Mouse (Mus musculus): ENCODE results near the gene Plpp3.

The Plpp3 gene

DNA sequence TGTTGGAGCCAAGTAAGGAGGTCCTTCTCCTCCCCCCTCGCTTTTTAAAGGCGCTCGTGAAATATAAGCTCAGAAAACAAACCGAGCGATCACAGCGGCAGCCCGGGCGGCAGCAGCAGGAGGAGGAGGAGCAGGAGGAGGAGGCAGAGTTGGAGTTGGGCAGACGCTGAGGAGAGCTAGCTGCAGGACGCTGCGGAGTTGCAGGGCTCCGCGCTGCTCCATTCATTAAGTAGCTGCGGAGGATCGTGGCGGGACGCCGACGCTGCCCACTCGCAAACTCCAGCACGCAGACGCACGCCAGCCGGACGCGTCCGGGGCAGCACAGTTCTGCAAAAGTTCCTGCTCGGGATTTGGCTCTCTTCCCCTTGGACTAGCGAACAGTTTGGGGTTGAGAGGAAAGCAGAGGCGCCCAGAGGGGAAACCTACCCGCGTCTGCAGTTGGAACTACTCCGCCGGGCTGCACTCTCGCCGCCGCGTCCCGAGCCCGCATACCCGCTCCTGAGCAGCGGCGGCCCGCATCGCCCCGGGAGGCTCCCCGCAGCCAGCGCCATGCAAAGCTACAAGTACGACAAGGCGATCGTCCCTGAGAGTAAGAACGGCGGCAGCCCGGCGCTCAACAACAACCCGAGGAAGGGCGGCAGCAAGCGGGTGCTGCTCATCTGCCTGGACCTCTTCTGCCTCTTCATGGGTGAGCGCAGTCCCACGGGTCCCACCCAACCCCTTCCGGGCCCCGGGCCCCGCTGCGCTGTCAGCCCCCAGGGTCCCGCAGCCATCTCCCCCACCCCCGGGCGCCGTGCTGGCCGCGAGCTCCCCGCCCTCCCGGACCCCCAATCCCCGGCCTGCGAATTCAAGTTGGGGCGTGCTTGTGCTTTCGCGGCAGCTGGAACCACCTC, at the start of gene Plpp3:
Gene Plpp3 (plus strand): TSS at position 72 of the 893 bp plus-strand sequence.
- peak; percentile 81 for DNase-seq (ENCODE audit: low read depth, low spot score)

GRCm38 (mm10) chr4:105107943-105108640, 49.1 kb upstream of the Plpp3 start:
- DNase-seq (ENCODE audit: low read depth, low spot score) = no peak

- no peak for DNase-seq (ENCODE audit: low read depth, low spot score)
These were observed 48.4 kb upstream of the Plpp3 start for GRCm38 (mm10) chr4:105108641-105109198.

GRCm38 (mm10) chr4:105109199-105109989, 47.8 kb upstream of the Plpp3 start, which contains the start of gene Prkaa2:
TSS of gene Prkaa2 (minus strand) at chr4:105109890.
- DNase-seq (ENCODE audit: low read depth, low spot score) = no peak

DNA sequence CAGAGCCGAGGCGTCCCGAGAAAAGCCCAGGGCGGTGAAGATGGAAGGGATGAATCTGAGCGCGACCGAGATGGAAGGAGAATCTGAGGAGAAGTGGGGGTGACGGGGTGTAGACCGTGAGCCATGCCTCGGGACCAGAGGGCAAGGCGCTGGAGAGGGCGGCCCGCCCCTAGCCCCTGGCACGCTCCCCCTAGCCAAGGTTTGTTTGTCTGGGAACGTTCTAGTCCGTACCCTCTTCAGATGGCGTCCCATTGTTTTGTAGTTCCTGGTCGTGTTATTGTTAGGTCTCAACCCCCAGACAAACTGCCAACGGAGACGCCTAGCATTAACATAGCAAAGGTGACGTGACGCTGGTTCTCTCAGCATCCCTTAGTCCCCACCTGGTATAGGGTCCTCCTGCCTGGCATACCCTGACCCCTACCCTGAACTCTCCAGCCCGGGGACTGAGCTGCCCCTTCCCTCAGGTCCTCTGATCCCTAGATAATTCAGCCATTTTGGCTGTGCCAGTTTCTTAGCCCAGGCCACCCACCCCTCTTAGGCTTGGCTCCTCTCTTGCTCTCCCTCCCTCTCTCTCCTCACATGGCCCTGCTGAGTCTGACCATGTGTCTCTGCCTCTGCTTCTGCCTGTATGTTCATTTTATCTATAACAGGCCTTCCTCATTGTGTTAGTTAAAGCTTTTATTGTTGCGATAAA, 47.0 kb upstream of the Plpp3 start:
- DNase-seq (ENCODE audit: low read depth, low spot score) = no peak

- DNase-seq (ENCODE audit: low read depth, low spot score) = no peak
These were observed 46.5 kb upstream of the Plpp3 start for GRCm38 (mm10) chr4:105110684-105111035.

DNA sequence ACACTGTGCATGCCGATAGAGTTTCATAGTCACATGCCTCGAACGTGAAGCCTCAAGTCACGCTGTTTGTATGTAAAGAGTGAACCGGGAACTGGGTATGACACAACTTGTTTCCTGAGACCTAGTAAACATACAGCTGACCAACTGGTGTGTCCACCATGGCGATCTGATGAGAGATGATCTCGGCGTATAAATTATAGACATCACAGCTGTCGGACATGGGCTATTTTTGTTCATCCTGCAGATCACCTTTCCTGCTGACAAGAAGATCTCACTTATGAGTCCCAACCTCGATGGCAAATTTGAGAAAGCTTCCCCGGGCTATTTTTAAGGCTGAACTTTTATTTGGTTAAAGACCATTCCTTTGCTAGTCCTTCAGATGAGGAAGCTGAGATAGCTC, 45.4 kb upstream of the Plpp3 start:
- DNase-seq (ENCODE audit: low read depth, low spot score) = no peak

DNA sequence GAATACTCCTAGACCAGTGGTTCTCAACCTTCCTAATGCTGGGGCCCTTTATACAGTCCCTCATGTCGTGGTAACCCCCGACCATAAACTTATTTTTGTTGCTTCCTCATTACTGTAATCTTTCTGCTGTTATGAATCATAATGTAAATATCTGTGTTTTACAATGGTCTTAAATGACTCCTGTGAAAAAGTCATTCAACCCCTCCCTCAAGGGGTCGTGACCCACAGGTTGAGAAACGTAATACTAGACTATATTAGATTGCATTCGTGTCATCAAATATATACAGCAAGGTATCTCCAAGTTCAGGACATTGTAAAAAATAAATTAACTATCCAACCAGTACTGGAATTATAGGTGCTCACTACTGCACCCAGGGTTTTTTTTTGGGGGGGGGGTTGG, 44.1 kb upstream of the Plpp3 start:
- no peak for DNase-seq (ENCODE audit: low read depth, low spot score)

GRCm38 (mm10) chr4:105113468-105113867, 43.7 kb upstream of the Plpp3 start:
- DNase-seq (ENCODE audit: low read depth, low spot score) = no peak

GRCm38 (mm10) chr4:105121081-105121480, 36.1 kb upstream of the Plpp3 start:
- no peak for DNase-seq (ENCODE audit: low read depth, low spot score)

GRCm38 (mm10) chr4:105122429-105122828, 34.7 kb upstream of the Plpp3 start:
- DNase-seq (ENCODE audit: low read depth, low spot score) = no peak

DNA sequence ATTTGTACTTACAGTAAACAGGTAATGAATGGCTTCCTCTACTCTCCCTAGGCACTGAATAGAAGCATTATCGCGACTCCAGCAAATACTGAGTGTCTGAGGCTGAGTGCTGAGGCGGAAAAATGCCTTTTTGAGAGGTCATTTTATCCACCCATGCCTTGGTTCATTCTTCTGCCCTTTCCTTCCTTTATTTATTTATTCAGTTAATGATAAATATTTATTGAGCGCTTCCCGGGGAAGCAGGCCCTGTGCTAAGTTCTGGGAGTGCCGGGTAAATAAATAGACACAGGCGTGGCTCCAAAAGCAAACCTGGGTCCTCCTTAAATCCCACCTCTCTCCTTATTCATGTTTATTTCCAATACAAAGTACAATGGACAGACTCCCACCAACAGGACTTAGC, 27.9 kb upstream of the Plpp3 start:
- no peak for DNase-seq (ENCODE audit: low read depth, low spot score)

DNA sequence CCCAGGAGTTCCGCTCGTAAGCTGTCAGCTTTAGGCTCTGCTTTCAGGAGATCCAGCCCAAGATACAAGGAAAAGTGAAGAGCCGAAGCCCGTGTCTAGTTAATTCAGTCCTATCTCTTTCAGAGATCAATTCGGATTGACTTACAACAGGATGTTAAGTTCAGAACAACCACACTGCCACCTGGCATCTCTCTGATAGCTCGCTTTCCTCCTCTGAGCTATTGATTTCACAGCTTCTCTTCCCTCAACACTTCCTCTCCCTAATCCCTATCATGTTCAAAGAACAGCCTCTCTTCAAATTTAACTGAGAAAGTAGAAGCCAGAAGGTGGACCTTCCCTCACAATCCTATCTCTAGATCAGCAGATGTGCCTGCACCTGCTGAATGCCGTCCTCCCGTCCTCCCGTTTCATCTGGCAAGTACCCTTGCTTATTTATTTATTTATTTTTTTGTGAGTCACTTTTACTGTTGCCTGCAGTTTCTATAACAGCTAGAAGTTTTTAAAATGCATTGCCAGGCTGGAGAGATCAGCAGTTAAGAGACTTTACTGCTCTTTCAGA, 25.3 kb upstream of the Plpp3 start:
- no peak for DNase-seq (ENCODE audit: low read depth, low spot score)

- no peak for DNase-seq (ENCODE audit: low read depth, low spot score)
These were observed 23.6 kb upstream of the Plpp3 start for GRCm38 (mm10) chr4:105133350-105134050.

- DNase-seq (ENCODE audit: low read depth, low spot score) = no peak
These were observed 7.7 kb upstream of the Plpp3 start for GRCm38 (mm10) chr4:105149492-105149891.

DNA sequence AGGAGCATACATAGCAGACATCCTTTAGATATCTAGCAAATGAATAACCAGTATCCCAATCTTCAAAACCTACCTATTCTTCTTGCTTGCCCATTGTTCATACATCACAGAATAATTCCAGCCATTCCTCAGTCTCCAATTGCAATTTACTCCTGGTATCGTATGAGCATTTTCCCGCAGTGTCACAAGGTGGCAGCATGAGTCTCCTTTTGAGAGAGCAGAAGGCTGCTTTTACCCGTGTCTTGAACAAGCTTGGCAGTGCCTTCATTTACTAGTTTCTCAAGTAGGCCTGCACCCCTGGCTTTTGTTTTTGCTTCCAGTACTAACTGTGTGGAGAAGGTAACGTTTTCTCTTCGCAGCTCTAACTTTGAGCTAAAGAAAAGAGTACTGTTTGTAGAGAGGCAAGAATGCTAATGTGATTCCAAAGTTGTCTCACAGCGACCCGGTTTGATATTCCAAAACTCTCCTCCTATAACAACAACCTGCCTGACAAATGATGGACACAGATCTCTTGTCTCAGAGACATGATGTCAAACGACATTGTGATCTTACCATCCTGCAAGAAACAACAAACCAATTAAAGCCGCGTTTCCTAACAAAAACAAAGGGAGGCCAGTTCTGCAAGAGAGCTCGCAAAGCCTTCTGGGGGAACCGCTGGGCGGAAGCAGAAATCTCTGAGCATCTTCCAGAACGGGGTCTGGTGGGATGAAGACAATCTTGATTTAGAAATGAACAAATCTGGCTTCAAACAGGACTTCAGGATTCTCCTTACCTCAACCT, 5.0 kb upstream of the Plpp3 start:
- peak; percentile 75 for DNase-seq (ENCODE audit: low read depth, low spot score)

GRCm38 (mm10) chr4:105153227-105153626, 3.9 kb upstream of the Plpp3 start:
- no peak for DNase-seq (ENCODE audit: low read depth, low spot score)

DNA sequence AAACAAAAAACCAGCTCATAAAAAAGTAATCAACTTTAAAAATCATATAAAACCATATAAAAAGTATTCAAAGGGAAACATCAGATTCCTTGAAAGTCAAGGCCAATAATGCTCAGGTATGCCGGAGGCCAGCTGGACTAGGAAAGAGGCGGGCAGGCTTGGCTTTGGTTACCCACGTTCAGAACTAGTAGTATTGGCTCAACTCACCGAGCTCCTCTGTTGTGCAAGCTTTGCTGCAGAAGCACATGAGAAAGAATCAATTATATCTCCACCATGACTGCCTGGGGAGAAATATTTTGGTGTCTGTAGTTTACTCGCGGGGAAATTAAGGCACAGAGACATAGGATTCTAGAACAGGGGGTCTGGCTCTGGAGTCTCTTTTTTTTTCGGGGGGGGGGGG, 866 bp upstream of the Plpp3 start:
- DNase-seq (ENCODE audit: low read depth, low spot score) = no peak

DNA sequence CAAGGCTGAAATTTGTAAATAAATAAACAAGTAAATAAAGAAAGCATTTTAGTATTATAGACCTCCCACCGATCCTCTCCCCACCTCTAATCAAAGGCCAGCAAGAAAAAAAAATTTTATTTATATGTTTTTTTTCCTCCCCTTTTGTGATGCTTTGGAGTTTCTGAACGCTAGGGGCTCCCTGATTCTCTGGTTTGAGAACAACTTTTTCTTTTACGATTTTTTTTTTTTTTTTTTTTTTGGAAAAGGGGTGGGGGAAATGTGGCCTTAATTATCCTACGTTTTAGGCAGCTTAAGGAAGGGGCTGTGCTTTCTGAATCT, 232 bp upstream of the Plpp3 start:
- DNase-seq (ENCODE audit: low read depth, low spot score) = no peak

GRCm38 (mm10) chr4:105158169-105158555, 1.0 kb downstream of the Plpp3 start:
- no peak for DNase-seq (ENCODE audit: low read depth, low spot score)

Data from brain, embryonic 18.5 days (tissue).